Mouse (Mus musculus) neural tube, embryonic 15.5 days (tissue): ENCODE results near the gene Gnai1. TPM values are rescaled to one million over a fixed set of nuclear protein-coding genes. Genes with fewer than 3 reads are reported as not detected.
"Not testable (repeated sequence)": the region's sequence is repeated elsewhere in the genome, so short reads cannot be mapped to it uniquely, and the experiment has no call there.

Experiments
- ATAC-seq: fragments of 200-750 bp; cut with Nextera tagmentation; 2 replicates; pipeline ENCODE4 v1.8.0; 2017; ENCODE audit warnings: mild to moderate bottlenecking, moderate TSS enrichment, moderate library complexity; ENCODE audit not compliant: low FRiP score
- H3K27ac ChIP-seq: fragments of 300-500 bp; sonication (generic); replicated peaks from 2 replicates; pipeline ENCODE4 v1.5.1; 2015; ENCODE audit warnings: mild to moderate bottlenecking, inconsistent platforms
- H3K27me3 ChIP-seq: fragments of 300-500 bp; sonication (generic); replicated peaks from 2 replicates; pipeline ENCODE4 v1.6.1; 2015; ENCODE audit warnings: inconsistent platforms
- H3K36me3 ChIP-seq: fragments of 300-500 bp; sonication (generic); 2 replicates; pipeline ENCODE4 v1.6.1; 2015; ENCODE audit warnings: inconsistent platforms
- H3K4me1 ChIP-seq: fragments of 300-500 bp; sonication (generic); 2 replicates; pipeline ENCODE4 v1.6.1; 2015; ENCODE audit warnings: inconsistent platforms
- H3K4me2 ChIP-seq: fragments of 300-500 bp; sonication (generic); 2 replicates; pipeline ENCODE4 v1.6.1; 2015; ENCODE audit warnings: inconsistent platforms, mild to moderate bottlenecking, moderate library complexity
- H3K4me3 ChIP-seq: fragments of 300-500 bp; sonication (generic); replicated peaks from 2 replicates; pipeline ENCODE4 v1.5.1; 2015; ENCODE audit warnings: mild to moderate bottlenecking, inconsistent platforms
- H3K9ac ChIP-seq: fragments of 300-500 bp; sonication (generic); replicated peaks from 2 replicates; pipeline ENCODE4 v1.6.1; 2015; ENCODE audit warnings: mild to moderate bottlenecking, inconsistent platforms
- H3K9me3 ChIP-seq: fragments of 300-500 bp; sonication (generic); replicated peaks from 2 replicates; pipeline ENCODE4 v1.6.1; 2016; ENCODE audit warnings: inconsistent platforms
- WGBS: fragments of 180-500 bp; shearing (Covaris S2); methylation state at CpG from one replicate; pipeline ENCODE4 v1.1.7; 2015; ENCODE audit warnings: mixed read lengths; 5-methylcytosine and 5-hydroxymethylcytosine counted together
- polyA plus RNA-seq: library from polyadenylated mRNA; unstranded; fragments of >200 nt; fragmentation: Nextera tagmentation; extraction: Ambion mirVana; gene quantifications from 2 replicates; pipeline ENCODE4 v1.2.1, GENCODE M21; 2015

Gene Gnai1
- polyA plus RNA-seq: 79.1 and 91.8 TPM in 2 replicates

GRCm38 (mm10) chr5:18360281-18360819, at the start of gene Gnai1:
Gene Gnai1 (minus strand): TSS chr5:18360355.
- H3K4me3 ChIP-seq: peak within 1 kb of the TSS; percentile 96
- H3K4me1 ChIP-seq: peaks cover 14% of the 10 kb centered on the region
- H3K36me3 ChIP-seq: no peaks in the 10 kb centered on the region
- H3K9ac ChIP-seq: peak within 1 kb of the TSS; percentile 92
- ATAC-seq: peak; percentile 97
- WGBS: 0% methylated on average over 71 of the region's 76 CpGs
- H3K27ac ChIP-seq: peak within 1 kb of the TSS; percentile 89
- peak within 1 kb of the TSS; percentile 74 for H3K4me2 ChIP-seq
- H3K27me3 ChIP-seq: no peaks in the 10 kb centered on the region
- H3K9me3 ChIP-seq: no peaks in the 10 kb centered on the region

GRCm38 (mm10) chr5:18367864-18368263, 7.7 kb upstream of the Gnai1 start:
- WGBS: 4% methylated on average over 2 of the region's 2 CpGs
- no peak for ATAC-seq
- H3K36me3 ChIP-seq: no peaks in the 10 kb centered on the region
- H3K9ac ChIP-seq: no peak overlapping the region
- no peaks in the 10 kb centered on the region for H3K9me3 ChIP-seq
- no peak overlapping the region for H3K27ac ChIP-seq
- H3K4me1 ChIP-seq: no peaks in the 10 kb centered on the region
- H3K4me3 ChIP-seq: no peak overlapping the region
- no peaks in the 10 kb centered on the region for H3K27me3 ChIP-seq
- no peak overlapping the region for H3K4me2 ChIP-seq

- ATAC-seq: no peak
- H3K27ac ChIP-seq: no peak overlapping the region
- H3K4me1 ChIP-seq: peaks cover 4% of the 10 kb centered on the region; the same call in 1 of the 2 replicates
- no peaks in the 10 kb centered on the region for H3K36me3 ChIP-seq
- H3K4me2 ChIP-seq: no peak overlapping the region
- 95% methylated on average over 3 of the region's 3 CpGs for WGBS
- H3K4me3 ChIP-seq: no peak overlapping the region
- H3K9ac ChIP-seq: no peak overlapping the region
- no peaks in the 10 kb centered on the region for H3K9me3 ChIP-seq
- no peaks in the 10 kb centered on the region for H3K27me3 ChIP-seq
Measured at GRCm38 (mm10) chr5:18365460-18365859, 5.3 kb upstream of the Gnai1 start.

GRCm38 (mm10) chr5:18360956-18361355, 801 bp upstream of the Gnai1 start:
- no peak for ATAC-seq
- Histone ChIP-seq H3K27me3 (no peaks in the 10 kb centered on the region), H3K4me3 (peak overlapping the region; percentile 96), H3K9me3 (no peaks in the 10 kb centered on the region), H3K4me1 (peaks cover 14% of the 10 kb centered on the region), H3K27ac (peak overlapping the region; percentile 75; the same call in 1 of the 2 replicates), H3K36me3 (no peaks in the 10 kb centered on the region), H3K9ac (peak overlapping the region; percentile 61), H3K4me2 (peak overlapping the region; percentile 74)
- WGBS: 10% methylated on average over 6 of the region's 6 CpGs

GRCm38 (mm10) chr5:18359376-18360280, 527 bp downstream of the Gnai1 start:
- ATAC-seq: peak; percentile 90
- no peaks in the 10 kb centered on the region for H3K27me3 ChIP-seq
- H3K4me2 ChIP-seq: peak overlapping the region; percentile 74
- under 1% methylated on average over 72 of the region's 76 CpGs for WGBS
- H3K9me3 ChIP-seq: no peaks in the 10 kb centered on the region
- no peaks in the 10 kb centered on the region for H3K36me3 ChIP-seq
- peaks cover 14% of the 10 kb centered on the region for H3K4me1 ChIP-seq
- H3K4me3 ChIP-seq: peak overlapping the region; percentile 96
- H3K9ac ChIP-seq: peak overlapping the region; percentile 92
- H3K27ac ChIP-seq: peak overlapping the region; percentile 89

- H3K9ac ChIP-seq: peak overlapping the region; percentile 92
Measured at GRCm38 (mm10) chr5:18358778-18359177, 1.4 kb downstream of the Gnai1 start.

GRCm38 (mm10) chr5:18358191-18358590, 2.0 kb downstream of the Gnai1 start:
- peaks cover 14% of the 10 kb centered on the region for H3K4me1 ChIP-seq
- no peak overlapping the region for H3K9ac ChIP-seq
- no peak for ATAC-seq
- H3K27me3 ChIP-seq: no peaks in the 10 kb centered on the region
- peak overlapping the region; percentile 74 for H3K4me2 ChIP-seq
- WGBS: 7% methylated on average over 3 of the region's 3 CpGs
- H3K9me3 ChIP-seq: no peaks in the 10 kb centered on the region
- no peak overlapping the region for H3K27ac ChIP-seq
- no peaks in the 10 kb centered on the region for H3K36me3 ChIP-seq
- H3K4me3 ChIP-seq: peak overlapping the region; percentile 96

More at GRCm38 (mm10) chr5:18358778-18359177, 1.4 kb downstream of the Gnai1 start:
- H3K27ac ChIP-seq: peak overlapping the region; percentile 89; the same call in 1 of the 2 replicates
- ATAC-seq: no peak
- H3K4me2 ChIP-seq: peak overlapping the region; percentile 74
- WGBS: 21% methylated on average over 6 of the region's 6 CpGs
- no peaks in the 10 kb centered on the region for H3K36me3 ChIP-seq
- peak overlapping the region; percentile 96 for H3K4me3 ChIP-seq
- no peaks in the 10 kb centered on the region for H3K9me3 ChIP-seq
- H3K27me3 ChIP-seq: no peaks in the 10 kb centered on the region
- peaks cover 14% of the 10 kb centered on the region for H3K4me1 ChIP-seq

GRCm38 (mm10) chr5:18347297-18347696, 12.9 kb downstream of the Gnai1 start:
- H3K27me3 ChIP-seq: no peaks in the 10 kb centered on the region
- H3K4me2 ChIP-seq: no peak overlapping the region
- no peak overlapping the region for H3K27ac ChIP-seq
- no peak for ATAC-seq
- H3K4me1 ChIP-seq: no peaks in the 10 kb centered on the region
- no peaks in the 10 kb centered on the region for H3K9me3 ChIP-seq
- WGBS: 93% methylated on average over 3 of the region's 3 CpGs
- no peak overlapping the region for H3K4me3 ChIP-seq
- H3K36me3 ChIP-seq: no peaks in the 10 kb centered on the region
- H3K9ac ChIP-seq: no peak overlapping the region

- Histone ChIP-seq H3K9me3 (no peaks in the 10 kb centered on the region), H3K27me3 (no peaks in the 10 kb centered on the region), H3K36me3 (no peaks in the 10 kb centered on the region), H3K27ac (no peak overlapping the region), H3K4me1 (no peaks in the 10 kb centered on the region), H3K4me2 (no peak overlapping the region), H3K9ac (no peak overlapping the region), H3K4me3 (no peak overlapping the region)
- ATAC-seq: no peak
- 92% methylated on average over 4 of the region's 4 CpGs for WGBS
Measured at GRCm38 (mm10) chr5:18343455-18344142, 16.6 kb downstream of the Gnai1 start.

- H3K36me3 ChIP-seq: no peaks in the 10 kb centered on the region
- no peak overlapping the region for H3K4me2 ChIP-seq
- no peak overlapping the region for H3K9ac ChIP-seq
- no peaks in the 10 kb centered on the region for H3K9me3 ChIP-seq
- 83% methylated on average over 4 of the region's 4 CpGs for WGBS
- ATAC-seq: no peak
- no peaks in the 10 kb centered on the region for H3K4me1 ChIP-seq
- H3K4me3 ChIP-seq: no peak overlapping the region
- H3K27me3 ChIP-seq: no peaks in the 10 kb centered on the region
- H3K27ac ChIP-seq: no peak overlapping the region
Measured at GRCm38 (mm10) chr5:18342765-18343454, 17.2 kb downstream of the Gnai1 start.

GRCm38 (mm10) chr5:18341876-18342275, 18.3 kb downstream of the Gnai1 start:
- H3K27me3 ChIP-seq, H3K4me1 ChIP-seq, H3K27ac ChIP-seq, H3K4me2 ChIP-seq, H3K4me3 ChIP-seq, H3K9ac ChIP-seq, H3K9me3 ChIP-seq, H3K36me3 ChIP-seq: not testable (repeated sequence)
- 0 out of 2 replicates have a peak, but pooled peaks have one; percentile 28 for ATAC-seq
- 100% methylated on average over 1 of the region's 1 CpGs for WGBS
